Mouse (Mus musculus): ENCODE measurements around the gene Prpf19.

Prpf19 gene

GRCm38 (mm10) chr19:10940097-10940800, 45.2 kb downstream of the Prpf19 start:
- peak; percentile 89 to 92 for DNase-seq

- DNase-seq = peak in 1 of 2 experiments; percentile 44
Observed at GRCm38 (mm10) chr19:10940801-10941457, 45.9 kb downstream of the Prpf19 start.

DNA sequence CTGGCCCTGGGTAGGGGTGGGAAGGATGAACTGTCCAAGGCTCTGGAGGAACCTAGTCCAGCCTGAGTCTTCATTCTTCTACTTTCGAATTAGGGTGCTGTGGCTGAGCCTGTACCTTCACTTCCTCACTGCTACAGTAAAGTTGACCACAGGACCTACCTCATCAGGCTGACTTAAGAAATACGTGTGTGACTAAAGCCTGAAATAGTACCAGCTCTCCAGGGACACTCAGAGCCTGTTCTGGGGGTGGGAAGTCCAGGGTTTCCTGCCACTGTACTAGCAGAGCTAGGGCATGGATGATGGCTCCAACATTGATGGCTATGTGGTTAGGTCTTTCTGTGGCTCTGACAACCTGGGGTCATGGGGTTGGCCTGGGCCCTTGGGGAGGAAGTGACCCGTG, 48.9 kb downstream of the Prpf19 start:
- no peak for DNase-seq

DNA sequence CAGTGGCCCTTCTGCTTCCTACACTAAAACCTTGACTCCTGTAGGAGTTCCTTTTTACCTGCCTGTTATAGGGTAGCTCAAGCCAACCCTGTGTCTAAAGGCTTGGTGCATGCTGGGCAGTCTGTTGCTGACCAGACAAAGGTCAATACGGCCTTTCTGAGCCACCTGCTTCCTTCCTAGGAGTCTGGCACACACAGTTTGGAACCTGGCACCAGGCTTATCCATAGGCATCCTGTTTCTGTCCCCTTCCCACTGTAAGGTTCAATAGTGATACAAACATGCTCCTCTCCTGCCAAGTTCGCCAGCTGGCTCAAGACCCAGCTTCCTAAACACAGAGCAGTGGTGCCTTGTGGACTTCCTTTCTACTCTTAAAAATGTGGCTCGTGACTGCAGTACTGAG, 51.5 kb downstream of the Prpf19 start:
- DNase-seq = peak; percentile 29 to 54

DNA sequence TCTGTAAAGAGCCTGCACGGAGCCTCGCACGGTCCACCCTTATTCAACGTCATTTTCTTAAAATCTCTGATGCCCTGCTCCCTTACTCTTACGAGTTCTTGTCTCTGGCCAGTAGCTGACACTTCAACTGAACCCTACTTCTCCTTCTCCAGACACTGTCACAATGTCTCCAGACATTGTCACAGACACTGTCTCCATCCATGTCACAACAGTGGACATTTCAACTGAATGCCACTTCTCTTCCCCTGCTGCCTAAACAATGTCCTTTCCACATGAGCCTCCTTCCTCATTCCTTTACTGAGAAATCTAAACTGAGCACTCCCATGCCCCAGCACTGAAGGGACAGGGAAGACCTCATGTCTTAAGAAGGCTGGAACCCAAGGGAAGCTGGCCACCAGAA, 52.2 kb downstream of the Prpf19 start:
- no peak for DNase-seq

GRCm38 (mm10) chr19:10948416-10948815, 53.4 kb downstream of the Prpf19 start:
- DNase-seq = peak in 1 of 2 experiments; percentile 29

- DNase-seq = peak; percentile 96 to 97
Observed at GRCm38 (mm10) chr19:10949112-10949511, 54.1 kb downstream of the Prpf19 start, which contains the start of gene Ccdc86. TSS of gene Ccdc86 (minus strand) at chr19:10949266.

GRCm38 (mm10) chr19:10949558-10949957, 54.5 kb downstream of the Prpf19 start:
- no peak for DNase-seq

DNA sequence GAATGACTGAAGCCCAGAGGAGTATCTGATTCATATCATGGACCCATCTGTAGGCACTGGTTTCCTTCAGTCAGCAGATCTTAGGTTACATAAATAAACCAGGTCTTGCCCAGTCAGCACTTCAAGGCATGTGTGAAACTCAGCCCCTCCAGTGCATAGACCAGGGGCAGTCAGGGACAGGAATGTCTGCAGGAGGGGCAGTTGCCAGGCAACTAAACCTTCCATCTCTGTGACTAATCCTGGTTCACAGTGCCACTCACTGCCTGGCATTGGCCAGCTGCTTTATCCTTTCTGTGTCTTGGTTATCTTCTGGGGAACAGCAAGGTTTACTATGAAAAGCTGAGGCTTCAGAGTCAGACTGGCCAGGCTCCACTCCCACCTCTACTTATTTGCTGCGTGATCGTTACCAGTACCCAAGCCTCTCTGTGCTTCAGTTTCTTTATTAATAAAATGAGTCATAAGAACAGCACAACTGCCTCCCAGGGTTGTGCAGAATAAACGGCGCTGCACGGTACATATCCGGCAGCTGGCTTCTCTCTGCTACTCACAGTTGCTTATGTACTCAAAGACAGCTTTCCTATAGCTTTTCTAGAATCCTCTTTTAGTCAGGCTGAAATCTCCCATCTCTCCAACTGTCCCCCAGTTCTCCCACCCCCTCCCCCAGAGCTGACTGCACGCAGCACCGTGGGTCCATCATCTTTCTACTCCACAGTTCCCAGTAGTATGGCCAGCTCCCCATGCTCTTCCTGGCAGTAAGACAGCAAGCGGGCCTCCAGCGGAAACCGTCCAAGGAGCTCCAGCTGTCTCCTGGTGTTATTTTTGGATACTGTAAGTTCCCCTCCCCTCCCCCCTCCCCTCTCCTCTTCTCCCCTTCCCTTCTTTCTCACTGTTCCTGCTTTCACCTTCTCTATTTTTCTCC, 57.2 kb downstream of the Prpf19 start:
- peak; percentile 34 to 48 for DNase-seq

All from cerebellum, postnatal 14 days (tissue).